Mouse (Mus musculus): ENCODE results near the gene Trim14.

GRCm38 (mm10) chr4:46574841-46575240 is 38.9 kb upstream of the Trim14 start:
- TF ChIP-seq CTCF (IDR thresholded peaks at IDR 0.05) (no peak), EP300 (IDR thresholded peaks at IDR 0.05; ENCODE audit: insufficient read depth, low read depth, low read length) (no peak)

Data from heart, adult 2 months (tissue).